Mouse (Mus musculus): ENCODE data around the gene Thap3. TPM values are rescaled to one million over a fixed set of nuclear protein-coding genes. Genes with fewer than 3 reads are reported as not detected.

Thap3 gene
- polyA plus RNA-seq, 1 experiment from 2014 or later, result 5.9 TPM

DNA sequence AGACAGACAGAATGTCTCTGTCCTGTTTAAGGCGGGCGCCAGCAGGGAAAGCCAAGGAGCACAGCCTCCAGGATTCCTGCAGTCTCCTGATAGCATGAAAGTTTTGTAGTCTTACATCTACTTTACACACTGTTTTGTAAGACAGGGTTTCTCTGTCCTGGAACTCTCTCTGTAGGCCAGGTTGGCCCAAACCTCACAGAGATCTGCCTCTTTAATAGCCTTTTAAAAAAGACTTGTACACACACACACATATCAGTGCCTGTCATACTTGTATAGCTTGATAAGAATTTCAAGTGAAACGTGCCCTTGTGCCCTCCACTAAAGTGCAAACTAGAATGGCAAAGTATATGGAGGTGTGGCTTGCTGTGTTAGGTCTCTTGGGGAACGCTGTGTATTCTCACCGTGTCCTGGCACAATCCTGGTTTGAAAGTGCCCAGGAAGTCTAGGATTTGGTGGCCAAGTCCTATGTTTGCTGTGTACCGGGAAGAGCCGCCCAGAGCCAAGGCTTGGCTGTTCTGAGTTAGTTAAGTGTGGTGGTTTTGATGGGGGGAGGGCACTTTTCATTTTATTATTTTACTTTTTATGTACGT, 22.5 kb upstream of the Thap3 start:
- WGBS (ENCODE audit: insufficient replicate concordance), result 52% methylated on average over 8 of the region's 8 CpGs
- Histone ChIP-seq H3K4me3 (ENCODE audit: low read depth, low read length) (peak overlapping the region; percentile 87), H3K9ac (ENCODE audit: low read depth, low read length) (peak overlapping the region; percentile 58), H3K27me3 (ENCODE audit: control insufficient read depth, insufficient read depth, low read depth, low read length) (peaks cover 22% of the 10 kb centered on the region), H3K4me2 (ENCODE audit: low read depth, low read length) (peak overlapping the region; percentile 100), H3K4me1 (ENCODE audit: control insufficient read depth, low read depth, low read length) (peaks cover 39% of the 10 kb centered on the region), H3K36me3 (ENCODE audit: control insufficient read depth, insufficient read depth) (peaks cover 13% of the 10 kb centered on the region), H3K9me3 (replicated peaks; ENCODE audit: control insufficient read depth, low read length) (no peaks in the 10 kb centered on the region), H3K27ac (ENCODE audit: low read length) (peak overlapping the region; percentile 87)
- peak; percentile 16 for ATAC-seq (ENCODE audit: low read depth)

DNA sequence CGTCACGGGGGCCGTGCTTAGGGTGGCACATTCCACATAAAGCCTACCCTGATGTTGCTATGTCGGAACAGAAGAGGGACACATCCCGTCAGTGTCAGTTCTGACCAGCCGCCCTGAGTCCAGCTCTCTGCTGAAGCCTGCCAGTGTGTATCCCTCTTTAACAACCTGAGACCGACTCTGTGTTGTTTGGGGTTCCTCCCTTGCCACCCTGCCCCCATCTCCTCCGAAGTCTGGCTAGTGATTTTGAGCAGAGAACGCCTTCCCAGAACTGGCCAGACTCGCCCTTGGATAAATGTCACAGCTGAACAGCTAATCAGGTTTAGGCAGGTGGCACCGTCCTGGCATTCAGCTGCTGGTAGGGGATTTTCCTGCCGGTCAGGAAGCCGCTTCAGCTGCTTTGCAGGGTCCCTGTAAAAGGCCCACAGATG, 21.9 kb upstream of the Thap3 start:
- Histone ChIP-seq H3K4me3 (ENCODE audit: low read depth, low read length) (peak overlapping the region; percentile 87), H3K9ac (ENCODE audit: low read depth, low read length) (peak overlapping the region; percentile 58), H3K4me2 (ENCODE audit: low read depth, low read length) (peak overlapping the region; percentile 100), H3K9me3 (replicated peaks; ENCODE audit: control insufficient read depth, low read length) (no peaks in the 10 kb centered on the region), H3K4me1 (ENCODE audit: control insufficient read depth, low read depth, low read length) (peaks cover 39% of the 10 kb centered on the region), H3K27ac (ENCODE audit: low read length) (peak overlapping the region; percentile 87), H3K27me3 (ENCODE audit: control insufficient read depth, insufficient read depth, low read depth, low read length) (peaks cover 22% of the 10 kb centered on the region), H3K36me3 (ENCODE audit: control insufficient read depth, insufficient read depth) (peaks cover 13% of the 10 kb centered on the region)
- ATAC-seq (ENCODE audit: low read depth), result peak; percentile 35
- WGBS (ENCODE audit: insufficient replicate concordance), result 6% methylated on average over 13 of the region's 13 CpGs

DNA sequence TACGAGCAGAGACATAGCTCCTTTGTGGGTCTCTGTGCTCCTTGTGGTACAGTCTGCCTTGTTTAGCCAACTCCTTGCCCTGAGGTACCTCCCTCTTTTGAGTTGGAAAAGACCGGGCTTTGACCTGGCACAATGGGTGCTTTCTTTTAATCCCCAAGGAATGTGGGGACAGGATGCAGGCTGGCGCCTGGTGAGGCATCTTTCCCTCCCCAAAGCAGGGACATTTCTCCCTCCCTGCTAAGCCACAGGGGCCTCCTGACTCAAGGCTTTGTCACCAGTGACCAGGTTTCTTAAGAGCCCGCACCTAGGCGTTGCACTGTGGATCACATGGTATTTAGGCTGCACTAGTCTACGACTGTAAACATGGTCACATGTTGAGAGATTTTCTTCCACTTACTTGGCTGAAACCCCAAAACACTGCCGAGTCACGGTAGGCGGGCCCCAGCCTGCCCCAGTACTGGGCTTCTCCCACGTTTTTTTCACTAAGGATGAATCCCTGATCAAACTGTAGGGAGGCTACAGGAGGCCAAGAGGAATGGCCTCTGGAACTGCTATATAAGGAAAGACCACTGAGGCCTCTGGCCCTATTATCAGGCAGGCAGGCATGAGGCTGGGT, 21.4 kb upstream of the Thap3 start:
- Histone ChIP-seq H3K27me3 (ENCODE audit: control insufficient read depth, insufficient read depth, low read depth, low read length) (peaks cover 22% of the 10 kb centered on the region), H3K36me3 (ENCODE audit: control insufficient read depth, insufficient read depth) (peaks cover 8% of the 10 kb centered on the region), H3K27ac (ENCODE audit: low read length) (peak overlapping the region; percentile 87), H3K4me3 (ENCODE audit: low read depth, low read length) (peak overlapping the region; percentile 87), H3K4me2 (ENCODE audit: low read depth, low read length) (peak overlapping the region; percentile 100), H3K9ac (ENCODE audit: low read depth, low read length) (peak overlapping the region; percentile 82), H3K4me1 (ENCODE audit: control insufficient read depth, low read depth, low read length) (peaks cover 39% of the 10 kb centered on the region), H3K9me3 (replicated peaks; ENCODE audit: control insufficient read depth, low read length) (no peaks in the 10 kb centered on the region)
- under 1% methylated on average over 10 of the region's 10 CpGs for WGBS (ENCODE audit: insufficient replicate concordance)
- peak; percentile 70 for ATAC-seq (ENCODE audit: low read depth)

GRCm38 (mm10) chr4:152009076-152010051, 20.6 kb upstream of the Thap3 start:
- ATAC-seq (ENCODE audit: low read depth), result peak; percentile 35
- H3K9ac ChIP-seq (ENCODE audit: low read depth, low read length), result peak overlapping the region; percentile 82
- H3K27ac ChIP-seq (ENCODE audit: low read length), result peak overlapping the region; percentile 87
- H3K36me3 ChIP-seq (ENCODE audit: control insufficient read depth, insufficient read depth), result peaks cover 7% of the 10 kb centered on the region
- WGBS (ENCODE audit: insufficient replicate concordance), result under 1% methylated on average over 115 of the region's 115 CpGs
- H3K9me3 ChIP-seq (replicated peaks; ENCODE audit: control insufficient read depth, low read length), result no peaks in the 10 kb centered on the region
- peak overlapping the region; percentile 87 for H3K4me3 ChIP-seq (ENCODE audit: low read depth, low read length)
- H3K4me1 ChIP-seq (ENCODE audit: control insufficient read depth, low read depth, low read length), result peaks cover 39% of the 10 kb centered on the region
- H3K27me3 ChIP-seq (ENCODE audit: control insufficient read depth, insufficient read depth, low read depth, low read length), result peaks cover 22% of the 10 kb centered on the region
- peak overlapping the region; percentile 100 for H3K4me2 ChIP-seq (ENCODE audit: low read depth, low read length)

GRCm38 (mm10) chr4:152008622-152009075, 19.9 kb upstream of the Thap3 start, which contains the start of gene Klhl21:
Gene Klhl21, plus strand, starts transcription at chr4:152008803.
- Histone ChIP-seq H3K27ac (ENCODE audit: low read length) (peak within 1 kb of the TSS; percentile 87), H3K36me3 (ENCODE audit: control insufficient read depth, insufficient read depth) (peaks cover 5% of the 10 kb centered on the region), H3K4me2 (ENCODE audit: low read depth, low read length) (peak within 1 kb of the TSS; percentile 100), H3K9ac (ENCODE audit: low read depth, low read length) (peak within 1 kb of the TSS; percentile 82), H3K27me3 (ENCODE audit: control insufficient read depth, insufficient read depth, low read depth, low read length) (peaks cover 22% of the 10 kb centered on the region), H3K9me3 (replicated peaks; ENCODE audit: control insufficient read depth, low read length) (no peaks in the 10 kb centered on the region), H3K4me1 (ENCODE audit: control insufficient read depth, low read depth, low read length) (peaks cover 39% of the 10 kb centered on the region), H3K4me3 (ENCODE audit: low read depth, low read length) (peak within 1 kb of the TSS; percentile 87)
- ATAC-seq (ENCODE audit: low read depth), result peak; percentile 85
- 0% methylated on average over 45 of the region's 45 CpGs for WGBS (ENCODE audit: insufficient replicate concordance)

DNA sequence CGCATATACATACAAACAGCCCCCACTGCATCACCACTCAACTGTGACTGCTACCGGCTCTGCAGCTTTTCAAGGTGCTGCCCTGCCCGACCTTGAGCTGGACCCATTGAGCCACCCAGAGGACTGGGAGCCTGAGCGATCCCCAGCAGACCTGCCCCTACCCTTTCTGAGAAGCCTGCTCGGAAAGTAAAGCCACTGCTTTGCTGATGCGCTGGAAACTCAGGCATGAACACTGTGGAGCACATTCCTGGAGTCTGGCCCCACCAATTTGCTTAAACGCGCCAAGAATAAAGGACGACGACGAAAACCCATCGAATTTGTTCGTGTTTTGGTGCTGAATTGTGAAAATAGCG, 19.3 kb upstream of the Thap3 start:
- Histone ChIP-seq H3K4me2 (ENCODE audit: low read depth, low read length) (peak overlapping the region; percentile 100), H3K9me3 (replicated peaks; ENCODE audit: control insufficient read depth, low read length) (no peaks in the 10 kb centered on the region), H3K4me1 (ENCODE audit: control insufficient read depth, low read depth, low read length) (peaks cover 39% of the 10 kb centered on the region), H3K9ac (ENCODE audit: low read depth, low read length) (peak overlapping the region; percentile 82), H3K27me3 (ENCODE audit: control insufficient read depth, insufficient read depth, low read depth, low read length) (peaks cover 22% of the 10 kb centered on the region), H3K4me3 (ENCODE audit: low read depth, low read length) (peak overlapping the region; percentile 87), H3K36me3 (ENCODE audit: control insufficient read depth, insufficient read depth) (peaks cover 5% of the 10 kb centered on the region), H3K27ac (ENCODE audit: low read length) (peak overlapping the region; percentile 87)
- WGBS (ENCODE audit: insufficient replicate concordance), result under 1% methylated on average over 14 of the region's 14 CpGs
- ATAC-seq (ENCODE audit: low read depth), result no peak

- H3K9ac ChIP-seq (ENCODE audit: low read depth, low read length), result no peak overlapping the region; the same call in 1 of the 2 replicates
- H3K27ac ChIP-seq (ENCODE audit: low read length), result no peak overlapping the region
- 32% methylated on average over 8 of the region's 8 CpGs for WGBS (ENCODE audit: insufficient replicate concordance)
- peak overlapping the region; percentile 87 for H3K4me3 ChIP-seq (ENCODE audit: low read depth, low read length)
- H3K27me3 ChIP-seq (ENCODE audit: control insufficient read depth, insufficient read depth, low read depth, low read length), result peaks cover 22% of the 10 kb centered on the region
- no peak for ATAC-seq (ENCODE audit: low read depth)
- H3K36me3 ChIP-seq (ENCODE audit: control insufficient read depth, insufficient read depth), result peaks cover 3% of the 10 kb centered on the region
- H3K4me1 ChIP-seq (ENCODE audit: control insufficient read depth, low read depth, low read length), result peaks cover 39% of the 10 kb centered on the region
- H3K9me3 ChIP-seq (replicated peaks; ENCODE audit: control insufficient read depth, low read length), result no peaks in the 10 kb centered on the region
- H3K4me2 ChIP-seq (ENCODE audit: low read depth, low read length), result peak overlapping the region; percentile 100
Observed at GRCm38 (mm10) chr4:152007481-152008147, 18.8 kb upstream of the Thap3 start.

GRCm38 (mm10) chr4:152006812-152007211, 18.0 kb upstream of the Thap3 start:
- H3K4me2 ChIP-seq (ENCODE audit: low read depth, low read length), result no peak overlapping the region
- H3K4me1 ChIP-seq (ENCODE audit: control insufficient read depth, low read depth, low read length), result peaks cover 36% of the 10 kb centered on the region
- peaks cover 22% of the 10 kb centered on the region for H3K27me3 ChIP-seq (ENCODE audit: control insufficient read depth, insufficient read depth, low read depth, low read length)
- ATAC-seq (ENCODE audit: low read depth), result no peak
- no peaks in the 10 kb centered on the region; the same call in 1 of the 2 replicates for H3K36me3 ChIP-seq (ENCODE audit: control insufficient read depth, insufficient read depth)
- no peaks in the 10 kb centered on the region for H3K9me3 ChIP-seq (replicated peaks; ENCODE audit: control insufficient read depth, low read length)
- no peak overlapping the region for H3K9ac ChIP-seq (ENCODE audit: low read depth, low read length)
- H3K27ac ChIP-seq (ENCODE audit: low read length), result no peak overlapping the region
- WGBS (ENCODE audit: insufficient replicate concordance), result 50% methylated on average over 3 of the region's 3 CpGs
- no peak overlapping the region for H3K4me3 ChIP-seq (ENCODE audit: low read depth, low read length)
